Mouse (Mus musculus) midbrain, postnatal 0 days (tissue): ENCODE results near the gene Htra1. TPM values are rescaled to one million over a fixed set of nuclear protein-coding genes. Genes with fewer than 3 reads are reported as not detected.

Experiments used
- ATAC-seq: fragments of 200-750 bp; cut with Nextera tagmentation; 2 replicates; pipeline ENCODE4 v1.8.0; 2017; ENCODE audit warnings: moderate number of reproducible peaks, mild to moderate bottlenecking, moderate TSS enrichment, moderate library complexity; ENCODE audit not compliant: low FRiP score
- DNase-seq: peaks from one replicate; pipeline ENCODE4 v3.0.0-alpha.2; 2015; ENCODE audit warnings: low spot score
- H3K27ac ChIP-seq: fragments of 300-500 bp; sonication (generic); 2 replicates; pipeline ENCODE4 v1.5.1; 2014; ENCODE audit warnings: low read depth, mild to moderate bottlenecking, low read length, mixed read lengths
- H3K27me3 ChIP-seq: fragments of 300-500 bp; sonication (generic); 2 replicates; pipeline ENCODE4 v1.6.1; 2014; ENCODE audit warnings: low read length, control low read depth, mixed read lengths; ENCODE audit not compliant: insufficient read depth
- H3K36me3 ChIP-seq: fragments of 300-500 bp; sonication (generic); 2 replicates; pipeline ENCODE4 v1.6.1; 2014; ENCODE audit warnings: low read length, control low read depth, mixed read lengths; ENCODE audit not compliant: insufficient read depth
- H3K4me1 ChIP-seq: fragments of 300-500 bp; sonication (generic); 2 replicates; pipeline ENCODE4 v1.6.1; 2014; ENCODE audit warnings: mild to moderate bottlenecking, control low read depth, antibody characterized with exemption, low read length, mixed read lengths; ENCODE audit not compliant: insufficient read depth
- H3K4me2 ChIP-seq: fragments of 300-500 bp; sonication (generic); 2 replicates; pipeline ENCODE4 v1.6.1; 2014; ENCODE audit warnings: low read depth, mild to moderate bottlenecking, low read length, mixed read lengths; ENCODE audit not compliant: poor library complexity, severe bottlenecking
- H3K4me3 ChIP-seq: fragments of 300-500 bp; sonication (generic); 2 replicates; pipeline ENCODE4 v1.5.1; 2014; ENCODE audit warnings: low read depth, mild to moderate bottlenecking, low read length, moderate library complexity
- H3K9ac ChIP-seq: fragments of 300-500 bp; sonication (generic); replicated peaks from 2 replicates; pipeline ENCODE4 v1.6.1; 2014; ENCODE audit warnings: mild to moderate bottlenecking, low read length, moderate library complexity, mixed read lengths; ENCODE audit not compliant: poor library complexity, severe bottlenecking
- H3K9me3 ChIP-seq: fragments of 300-500 bp; sonication (generic); 2 replicates; pipeline ENCODE4 v1.6.1; 2016; ENCODE audit warnings: low read length, control low read depth
- CTCF ChIP-seq: IDR thresholded peaks from 2 replicates; pipeline ENCODE4 v1.5.1; 2016; ENCODE audit warnings: antibody characterized with exemption, mild to moderate bottlenecking
- WGBS: fragments of 180-500 bp; shearing (Covaris S2); extraction: QIAGEN DNeasy Blood & Tissue Kit; methylation state at CpG from one replicate; pipeline ENCODE4 v1.1.7; 2014; 5-methylcytosine and 5-hydroxymethylcytosine counted together
- polyA plus RNA-seq: library from polyadenylated mRNA; unstranded; fragments of >200 nt; fragmentation: Nextera tagmentation; extraction: Ambion mirVana; gene quantifications from 2 replicates; pipeline ENCODE4 v1.2.1, GENCODE M21; 2015
- total RNA-seq: library from RNA; depleted of rRNA; stranded (reverse); fragments of >200 nt; gene quantifications from 2 replicates; pipeline ENCODE4 v1.2.3, GENCODE M21; 2014

Gene Htra1
- total and polyA plus RNA-seq, 2 experiments from 2014 or later: 31.8 to 32.9 TPM

DNA sequence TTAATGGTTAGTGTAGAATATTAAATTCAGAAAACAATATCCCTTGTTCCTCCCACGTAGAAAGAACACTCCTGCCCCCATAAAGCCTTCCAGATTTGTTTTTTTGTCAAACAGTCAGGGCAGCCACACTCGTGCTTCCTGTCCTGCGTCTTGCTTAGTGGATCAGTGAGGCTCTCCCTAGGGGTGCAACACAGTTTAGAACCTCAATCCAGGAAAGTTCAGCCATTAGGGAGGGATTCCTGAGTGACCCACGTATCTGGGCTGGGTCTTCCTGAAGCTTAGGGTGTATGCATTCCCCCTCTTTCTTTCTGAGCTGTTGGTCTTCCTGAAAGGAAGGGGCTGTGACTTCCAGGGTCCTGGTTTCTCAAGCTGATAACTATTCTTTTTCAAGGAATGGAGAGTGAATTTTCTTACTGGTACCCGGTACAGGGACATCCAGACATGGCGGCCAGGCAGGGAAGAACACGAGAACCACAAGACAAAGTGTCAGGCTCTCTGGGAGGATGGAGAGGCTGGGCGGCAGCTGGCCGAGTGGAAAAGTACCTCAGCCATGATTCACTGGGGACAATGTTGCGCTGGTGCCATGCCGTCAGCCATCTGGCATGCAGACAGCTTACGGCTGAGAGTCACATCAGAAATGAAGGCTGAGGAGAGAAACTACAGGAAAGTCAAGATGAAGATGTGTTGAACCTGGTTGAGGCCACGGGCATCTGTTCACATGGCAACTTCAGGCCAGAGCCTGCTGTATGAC, 12.8 kb upstream of the Htra1 start:
- WGBS: 67% methylated on average over 13 of the region's 13 CpGs
- no peaks in the 10 kb centered on the region for H3K36me3 ChIP-seq
- H3K4me3 ChIP-seq: no peak overlapping the region
- no peaks in the 10 kb centered on the region for H3K4me1 ChIP-seq
- H3K27ac ChIP-seq: no peak overlapping the region
- no peak overlapping the region for H3K4me2 ChIP-seq
- H3K9me3 ChIP-seq: no peaks in the 10 kb centered on the region
- H3K27me3 ChIP-seq: no peaks in the 10 kb centered on the region
- ATAC-seq (no peak), DNase-seq (peak; percentile 71)
- TF ChIP-seq CTCF: no peak
- no peak overlapping the region for H3K9ac ChIP-seq

DNA sequence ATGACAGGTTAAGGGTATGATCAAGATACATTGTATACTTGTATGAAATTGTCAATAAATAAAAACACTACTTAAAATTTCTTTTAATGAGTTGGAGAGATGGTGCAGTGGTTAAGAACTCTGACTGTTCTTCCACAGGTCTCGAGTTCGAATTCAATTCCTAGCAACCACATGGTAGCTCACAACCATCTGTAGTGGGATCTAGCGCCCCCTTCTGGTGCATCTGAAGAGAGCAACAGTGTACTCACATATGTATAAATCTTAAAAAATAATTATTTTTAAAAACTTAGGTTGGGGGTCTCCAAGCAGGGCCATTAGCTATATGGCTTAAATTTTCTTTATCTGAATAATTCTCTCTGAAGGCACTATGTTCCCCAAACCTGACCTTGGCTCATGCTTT, 5.5 kb upstream of the Htra1 start:
- DNase-seq (no peak), ATAC-seq (no peak)
- H3K36me3 ChIP-seq: no peaks in the 10 kb centered on the region
- H3K9ac ChIP-seq: no peak overlapping the region
- no peaks in the 10 kb centered on the region for H3K9me3 ChIP-seq
- no peak; the same call in none of the 2 replicates for TF ChIP-seq CTCF
- peaks cover 20% of the 10 kb centered on the region; the same call in 1 of the 2 replicates for H3K27me3 ChIP-seq
- 68% methylated on average over 3 of the region's 3 CpGs for WGBS
- no peaks in the 10 kb centered on the region for H3K4me1 ChIP-seq
- H3K4me3 ChIP-seq: no peak overlapping the region
- no peak overlapping the region for H3K27ac ChIP-seq
- H3K4me2 ChIP-seq: no peak overlapping the region

- no peaks in the 10 kb centered on the region for H3K36me3 ChIP-seq
- H3K9me3 ChIP-seq: no peaks in the 10 kb centered on the region
- no peak for ATAC-seq
- no peak overlapping the region for H3K9ac ChIP-seq
- H3K4me2 ChIP-seq: no peak overlapping the region
- H3K27me3 ChIP-seq: peaks cover 45% of the 10 kb centered on the region
- no peak overlapping the region for H3K4me3 ChIP-seq
- H3K27ac ChIP-seq: no peak overlapping the region
- H3K4me1 ChIP-seq: no peaks in the 10 kb centered on the region
- WGBS: 90% methylated on average over 9 of the region's 9 CpGs
- TF ChIP-seq CTCF: no peak
- no peak for DNase-seq
Observed at GRCm38 (mm10) chr7:130932921-130933320, 3.0 kb upstream of the Htra1 start.

GRCm38 (mm10) chr7:130934654-130935053, 1.3 kb upstream of the Htra1 start:
- H3K27me3 ChIP-seq: peaks cover 55% of the 10 kb centered on the region
- ATAC-seq (no peak), DNase-seq (no peak)
- no peak overlapping the region for H3K9ac ChIP-seq
- H3K4me3 ChIP-seq: no peak overlapping the region
- no peak overlapping the region for H3K27ac ChIP-seq
- TF ChIP-seq CTCF: no peak
- H3K36me3 ChIP-seq: no peaks in the 10 kb centered on the region
- H3K4me1 ChIP-seq: no peaks in the 10 kb centered on the region
- no peaks in the 10 kb centered on the region for H3K9me3 ChIP-seq
- 84% methylated on average over 4 of the region's 4 CpGs for WGBS
- no peak overlapping the region for H3K4me2 ChIP-seq

- Histone ChIP-seq H3K9me3 (no peaks in the 10 kb centered on the region), H3K36me3 (no peaks in the 10 kb centered on the region), H3K9ac (no peak overlapping the region), H3K4me3 (peak overlapping the region; percentile 42; the same call in 1 of the 2 replicates), H3K27ac (no peak overlapping the region), H3K4me1 (no peaks in the 10 kb centered on the region), H3K27me3 (peaks cover 55% of the 10 kb centered on the region), H3K4me2 (peak overlapping the region; percentile 61)
- no peak for DNase-seq
- ATAC-seq: no peak
- no peak for TF ChIP-seq CTCF
- WGBS: 15% methylated on average over 16 of the region's 16 CpGs
Observed at GRCm38 (mm10) chr7:130935421-130935792, 504 bp upstream of the Htra1 start.

- Histone ChIP-seq H3K4me1 (peaks cover 3% of the 10 kb centered on the region; the same call in 1 of the 2 replicates), H3K4me2 (peak overlapping the region; percentile 61), H3K27ac (no peak overlapping the region), H3K36me3 (no peaks in the 10 kb centered on the region), H3K9me3 (no peaks in the 10 kb centered on the region), H3K4me3 (peak overlapping the region; percentile 42), H3K9ac (no peak overlapping the region; the same call in 1 of the 2 replicates), H3K27me3 (peaks cover 55% of the 10 kb centered on the region)
- 1% methylated on average over 42 of the region's 49 CpGs for WGBS
- DNase-seq (no peak), ATAC-seq (peak; percentile 10; the same call in 1 of the 2 replicates)
- no peak for TF ChIP-seq CTCF
Observed at GRCm38 (mm10) chr7:130936472-130936951, 601 bp downstream of the Htra1 start.
